Mouse (Mus musculus): ENCODE data around the gene Caskin1.

DNA sequence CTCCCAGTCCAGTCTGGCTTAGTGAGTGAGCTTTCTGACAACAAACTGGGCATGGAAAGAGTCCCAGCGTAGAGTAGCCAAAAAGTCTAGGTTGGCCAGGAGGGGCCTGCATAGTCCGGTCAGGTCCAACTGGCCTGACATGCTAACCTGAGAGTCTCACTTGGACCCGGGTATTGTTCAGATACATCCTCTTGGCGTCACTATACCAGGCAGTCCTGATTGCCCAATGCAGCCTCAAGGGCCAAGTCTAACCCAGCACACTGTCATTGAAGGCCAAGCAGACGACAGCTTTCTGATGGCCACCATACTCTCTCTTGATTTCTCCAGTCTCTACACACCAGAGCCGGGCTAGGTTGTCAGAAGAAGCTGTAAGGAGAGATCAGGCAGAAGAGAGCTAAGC, 12.8 kb upstream of the Caskin1 start:
- no peak for TF ChIP-seq CTCF (IDR thresholded peaks at IDR 0.05; ENCODE audit: low read depth, low read length)
- no peak for TF ChIP-seq POLR2A (IDR thresholded peaks at IDR 0.05; ENCODE audit: insufficient read depth, low read length)
- TF ChIP-seq EP300 (IDR thresholded peaks at IDR 0.05; ENCODE audit: insufficient read depth, low read depth, low read length): no peak

Measured in ES-Bruce4 (cell line).